Mouse (Mus musculus) left cerebral cortex, postnatal 4 days (tissue): ENCODE measurements around the gene Ooep. TPM values are rescaled to one million over a fixed set of nuclear protein-coding genes. Genes with fewer than 3 reads are reported as not detected.
A peak's percentile ranks its signal among the peaks of the same experiment; 100 is the strongest.
"Not testable (repeated sequence)": the region's sequence is repeated elsewhere in the genome, so short reads cannot be mapped to it uniquely, and the experiment has no call there.

Experiments
- DNase-seq: peaks from one replicate; pipeline ENCODE4 v3.0.0-alpha.2; 2022
- intact Hi-C: fragments of 180-260 bp; cut with DNase I; formaldehyde crosslinking; loops from one replicate; pipeline ENCODE4 v1.15.1; 2025
- total RNA-seq, 2 experiments: library from RNA; stranded (reverse); gene quantifications; 2 replicates each; pipeline ENCODE4 v1.2.3; 2021

Ooep gene
- total RNA-seq, 2 experiments from 2014 or later, result 1.3 to 2.1 TPM

GRCm38 (mm10) chr9:78368671-78369293, 9.7 kb downstream of the Ooep start:
- DNase-seq, result no peak
- intact Hi-C loops, result no loop called here

- DNase-seq, result not testable (repeated sequence)
These were observed 10.6 kb downstream of the Ooep start, which contains the start of gene Dppa5a for GRCm38 (mm10) chr9:78367959-78368358. TSS of gene Dppa5a (minus strand) at chr9:78368177.

GRCm38 (mm10) chr9:78365850-78366544, 12.5 kb downstream of the Ooep start:
- intact Hi-C loops, result no loop called here

More at GRCm38 (mm10) chr9:78367959-78368358, 10.6 kb downstream of the Ooep start, which contains the start of gene Dppa5a:
- intact Hi-C loops, result not testable (repeated sequence)

GRCm38 (mm10) chr9:78364701-78365100, 13.8 kb downstream of the Ooep start:
- intact Hi-C loops, result no loop called here
- DNase-seq, result no peak

More at GRCm38 (mm10) chr9:78365850-78366544, 12.5 kb downstream of the Ooep start:
- DNase-seq, result no peak

- intact Hi-C loops, result no loop called here
- DNase-seq, result no peak
These were observed 15.2 kb downstream of the Ooep start for GRCm38 (mm10) chr9:78363374-78363773.

GRCm38 (mm10) chr9:78360484-78360872, 18.0 kb downstream of the Ooep start:
- no peak for DNase-seq
- intact Hi-C loops, result no loop called here

GRCm38 (mm10) chr9:78359750-78360483, 18.6 kb downstream of the Ooep start:
- intact Hi-C loops, result no loop called here
- no peak for DNase-seq

GRCm38 (mm10) chr9:78358053-78358452, 20.5 kb downstream of the Ooep start:
- intact Hi-C loops, result no loop called here
- peak; percentile 68 for DNase-seq

- intact Hi-C loops, result no loop called here
- no peak for DNase-seq
These were observed 22.9 kb downstream of the Ooep start, which contains the start of gene Gsta2 for GRCm38 (mm10) chr9:78355611-78356010. TSS of gene Gsta2 (minus strand) at chr9:78355788.

- no peak for DNase-seq
- intact Hi-C loops, result no loop called here
These were observed 23.6 kb downstream of the Ooep start for GRCm38 (mm10) chr9:78354665-78355578.

- intact Hi-C loops, result no loop called here
These were observed 26.9 kb downstream of the Ooep start for GRCm38 (mm10) chr9:78351504-78352220.

GRCm38 (mm10) chr9:78350007-78350406, 28.5 kb downstream of the Ooep start:
- intact Hi-C loops, DNase-seq: not testable (repeated sequence)

More at GRCm38 (mm10) chr9:78351504-78352220, 26.9 kb downstream of the Ooep start:
- DNase-seq, result no peak

- intact Hi-C loops, DNase-seq: not testable (repeated sequence)
These were observed 29.4 kb downstream of the Ooep start for GRCm38 (mm10) chr9:78349141-78349540.

GRCm38 (mm10) chr9:78348206-78349004, 30.1 kb downstream of the Ooep start:
- DNase-seq, intact Hi-C loops: not testable (repeated sequence)

- DNase-seq, result no peak
- intact Hi-C loops, result no loop called here
These were observed 31.5 kb downstream of the Ooep start for GRCm38 (mm10) chr9:78347004-78347403.

- intact Hi-C loops, DNase-seq: not testable (repeated sequence)
These were observed 33.3 kb downstream of the Ooep start for GRCm38 (mm10) chr9:78345235-78345634.

GRCm38 (mm10) chr9:78343055-78343454, 35.5 kb downstream of the Ooep start:
- DNase-seq, intact Hi-C loops: not testable (repeated sequence)

GRCm38 (mm10) chr9:78342494-78342893, 36.0 kb downstream of the Ooep start:
- intact Hi-C loops, DNase-seq: not testable (repeated sequence)

- intact Hi-C loops, result not testable (repeated sequence)
- DNase-seq, result peak; percentile 31
These were observed 38.2 kb downstream of the Ooep start for GRCm38 (mm10) chr9:78340324-78340723.
